Mouse (Mus musculus): ENCODE results near the gene Ces1d. TPM values are rescaled to one million over a fixed set of nuclear protein-coding genes. Genes with fewer than 3 reads are reported as not detected.

Ces1d gene
- polyA plus RNA-seq, 2 experiments = 10.0 to 18.9 TPM

- WGBS (ENCODE audit: insufficient replicate concordance) = 55% methylated on average over 2 of the region's 2 CpGs
- no peak for DNase-seq (ENCODE audit: low read depth in 3 of 3, low spot score in 3 of 3)
- no peaks in the 10 kb centered on the region for H3K36me3 ChIP-seq (replicated peaks; ENCODE audit: control insufficient read depth, insufficient read depth, low read depth)
Measured at GRCm38 (mm10) chr8:93126476-93126875, 71.2 kb downstream of the Ces1d start.

GRCm38 (mm10) chr8:93122005-93122404 lies 75.6 kb downstream of the Ces1d start:
- Histone ChIP-seq H3K4me2 (ENCODE audit: low read depth) (no peak overlapping the region), H3K9me3 (ENCODE audit: control insufficient read depth, low read length) (no peaks in the 10 kb centered on the region), H3K27ac (no peak overlapping the region), H3K36me3 (replicated peaks; ENCODE audit: control insufficient read depth, insufficient read depth, low read depth) (no peaks in the 10 kb centered on the region), H3K4me1 (replicated peaks; ENCODE audit: control insufficient read depth in 2 of 2, insufficient read depth in 2 of 2, low read length in 1 of 2) (no peaks in the 10 kb centered on the region), H3K4me3 (ENCODE audit: insufficient read depth in 1 of 2, low read depth in 2 of 2, low read length in 2 of 2) (no peak overlapping the region), H3K27me3 (ENCODE audit: control insufficient read depth, insufficient read depth, low read length) (no peaks in the 10 kb centered on the region), H3K9ac (replicated peaks) (no peak overlapping the region)
- TF ChIP-seq EP300 (IDR thresholded peaks at IDR 0.05; ENCODE audit: low read depth) = no peak
- no peak for TF ChIP-seq CTCF (IDR thresholded peaks at IDR 0.05; ENCODE audit: low read depth)
- DNase-seq (ENCODE audit: low read depth in 3 of 3, low spot score in 3 of 3) = no peak
- ATAC-seq (ENCODE audit: insufficient read depth) = no peak
- WGBS (ENCODE audit: insufficient replicate concordance) = 51% methylated on average over 1 of the region's 1 CpGs

More at GRCm38 (mm10) chr8:93126476-93126875, 71.2 kb downstream of the Ces1d start:
- no peaks in the 10 kb centered on the region for H3K4me1 ChIP-seq (replicated peaks; ENCODE audit: control insufficient read depth in 2 of 2, insufficient read depth in 2 of 2, low read length in 1 of 2)
- H3K27me3 ChIP-seq (ENCODE audit: control insufficient read depth, insufficient read depth, low read length) = no peaks in the 10 kb centered on the region
- no peak overlapping the region for H3K4me2 ChIP-seq (ENCODE audit: low read depth)
- no peaks in the 10 kb centered on the region for H3K9me3 ChIP-seq (ENCODE audit: control insufficient read depth, low read length)
- H3K27ac ChIP-seq = no peak overlapping the region
- TF ChIP-seq EP300 (IDR thresholded peaks at IDR 0.05; ENCODE audit: low read depth) = no peak
- TF ChIP-seq CTCF (IDR thresholded peaks at IDR 0.05; ENCODE audit: low read depth) = no peak
- no peak for ATAC-seq (ENCODE audit: insufficient read depth)
- no peak overlapping the region for H3K4me3 ChIP-seq (ENCODE audit: insufficient read depth in 1 of 2, low read depth in 2 of 2, low read length in 2 of 2)
- H3K9ac ChIP-seq (replicated peaks) = no peak overlapping the region

Other genes starting within 250 kb of the Ces1d start
- gene Slc6a2, start 237.8 kb downstream of the Ces1d start, polyA plus RNA-seq (2012; rRNA removed) = under 0.01 TPM in 1 of 2 replicates, not detected in the other
- gene Slc6a2, start 237.8 kb downstream of the Ces1d start, polyA plus RNA-seq (2014; fragmentation: Nextera tagmentation; extraction: Ambion mirVana) = not detected in 2 replicates
- gene Ces1a, start 149.6 kb downstream of the Ces1d start, polyA plus RNA-seq (2012; rRNA removed) = not detected in 2 replicates
- gene Ces1a, start 149.6 kb downstream of the Ces1d start, polyA plus RNA-seq (2014; fragmentation: Nextera tagmentation; extraction: Ambion mirVana) = not detected in 2 replicates
- not detected in 2 replicates for gene Ces1b, start 117.8 kb downstream of the Ces1d start, polyA plus RNA-seq (2012; rRNA removed)
- not detected in 2 replicates for gene Ces1b, start 117.8 kb downstream of the Ces1d start, polyA plus RNA-seq (2014; fragmentation: Nextera tagmentation; extraction: Ambion mirVana)
- 0.96 and 2.0 TPM in 2 replicates for gene Ces1c, start 66.6 kb downstream of the Ces1d start, polyA plus RNA-seq (2012; rRNA removed)
- 2.1 TPM in 2 replicates for gene Ces1c, start 66.6 kb downstream of the Ces1d start, polyA plus RNA-seq (2014; fragmentation: Nextera tagmentation; extraction: Ambion mirVana)
- gene Ces1e, start 31.8 kb upstream of the Ces1d start, polyA plus RNA-seq (2012; rRNA removed) = 1.7 and 1.9 TPM in 2 replicates
- 1.4 TPM in 2 replicates for gene Ces1e, start 31.8 kb upstream of the Ces1d start, polyA plus RNA-seq (2014; fragmentation: Nextera tagmentation; extraction: Ambion mirVana)
- 0.11 and 0.18 TPM in 2 replicates for gene Ces1f, start 81.9 kb upstream of the Ces1d start, polyA plus RNA-seq (2012; rRNA removed)
- gene Ces1f, start 81.9 kb upstream of the Ces1d start, polyA plus RNA-seq (2014; fragmentation: Nextera tagmentation; extraction: Ambion mirVana) = 0.38 and 0.45 TPM in 2 replicates
- 1.1 and 1.7 TPM in 2 replicates for gene Ces1g, start 139.5 kb upstream of the Ces1d start, polyA plus RNA-seq (2012; rRNA removed)
- 0.83 and 1.2 TPM in 2 replicates for gene Ces1g, start 139.5 kb upstream of the Ces1d start, polyA plus RNA-seq (2014; fragmentation: Nextera tagmentation; extraction: Ambion mirVana)
- gene Ces1h, start 181.9 kb upstream of the Ces1d start, polyA plus RNA-seq (2012; rRNA removed) = not detected in 2 replicates
- gene Ces1h, start 181.9 kb upstream of the Ces1d start, polyA plus RNA-seq (2014; fragmentation: Nextera tagmentation; extraction: Ambion mirVana) = not detected in 2 replicates

All from liver, embryonic 14.5 days (tissue).